Mouse (Mus musculus): Measurements from ENCODE around the gene Olfr221. TPM values are rescaled to one million over a fixed set of nuclear protein-coding genes. Genes with fewer than 3 reads are reported as not detected.

Gene Olfr221
- polyA plus RNA-seq, 1 experiment from 2014 or later = not detected

DNA sequence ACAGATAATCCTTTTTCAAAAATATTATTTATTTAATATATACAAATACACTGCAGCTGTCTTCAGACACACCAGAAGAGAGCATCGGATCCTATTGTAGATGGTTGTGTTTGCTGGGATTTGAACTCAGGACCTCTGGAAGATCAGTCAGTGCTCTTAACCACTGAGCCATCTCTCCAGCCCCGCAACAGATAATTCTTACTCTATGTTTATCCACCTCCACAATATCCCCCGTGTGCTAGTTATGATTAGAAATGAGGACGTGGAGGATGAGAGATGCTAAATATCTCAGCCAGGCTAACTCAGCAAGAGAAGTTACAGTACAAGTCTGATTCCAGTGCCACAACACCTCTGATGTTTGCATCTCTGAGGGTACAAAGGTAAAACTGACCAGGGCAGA, 47.8 kb downstream of the Olfr221 start:
- TF ChIP-seq CTCF (IDR thresholded peaks at IDR 0.05; ENCODE audit: low read depth) = no peak
- TF ChIP-seq EP300 (optimal IDR thresholded peaks at IDR 0.05) = no peak
- no peak overlapping the region for H3K27ac ChIP-seq (replicated peaks)
- no peaks in the 10 kb centered on the region for H3K9me3 ChIP-seq (ENCODE audit: control insufficient read depth, low read length)
- peaks cover 32% of the 10 kb centered on the region for H3K36me3 ChIP-seq (ENCODE audit: control insufficient read depth, insufficient read depth, low read length)
- no peak for ATAC-seq (ENCODE audit: low FRiP score, low TSS enrichment)
- H3K4me2 ChIP-seq (replicated peaks; ENCODE audit: low read depth) = no peak overlapping the region
- H3K4me3 ChIP-seq (ENCODE audit: low read depth, low read length) = no peak overlapping the region
- no peaks in the 10 kb centered on the region for H3K4me1 ChIP-seq (replicated peaks; ENCODE audit: control insufficient read depth, insufficient read depth)
- WGBS = 81% methylated on average over 4 of the region's 4 CpGs
- no peak for DNase-seq (ENCODE audit: low spot score)
- H3K9ac ChIP-seq (ENCODE audit: low read length) = no peak overlapping the region
- H3K27me3 ChIP-seq (ENCODE audit: control insufficient read depth, insufficient read depth, low read length) = no peaks in the 10 kb centered on the region

- no peak overlapping the region for H3K27ac ChIP-seq (replicated peaks)
- TF ChIP-seq CTCF (IDR thresholded peaks at IDR 0.05; ENCODE audit: low read depth) = no peak
- no peak for TF ChIP-seq EP300 (optimal IDR thresholded peaks at IDR 0.05)
- H3K9ac ChIP-seq (ENCODE audit: low read length) = no peak overlapping the region
- H3K4me2 ChIP-seq (replicated peaks; ENCODE audit: low read depth) = no peak overlapping the region
- H3K4me1 ChIP-seq (replicated peaks; ENCODE audit: control insufficient read depth, insufficient read depth) = peaks cover 2% of the 10 kb centered on the region; the same call in 1 of the 2 replicates
- H3K4me3 ChIP-seq (ENCODE audit: low read depth, low read length) = no peak overlapping the region
- DNase-seq (ENCODE audit: low spot score) (peak; percentile 9), ATAC-seq (ENCODE audit: low FRiP score, low TSS enrichment) (no peak)
- WGBS = 71% methylated on average over 12 of the region's 12 CpGs
- no peaks in the 10 kb centered on the region for H3K27me3 ChIP-seq (ENCODE audit: control insufficient read depth, insufficient read depth, low read length)
- no peaks in the 10 kb centered on the region for H3K9me3 ChIP-seq (ENCODE audit: control insufficient read depth, low read length)
- H3K36me3 ChIP-seq (ENCODE audit: control insufficient read depth, insufficient read depth, low read length) = peaks cover 11% of the 10 kb centered on the region; the same call in 1 of the 2 replicates
These were observed 52.7 kb downstream of the Olfr221 start for GRCm38 (mm10) chr14:51989461-51989970.

GRCm38 (mm10) chr14:51988731-51989130, 53.5 kb downstream of the Olfr221 start:
- no peak overlapping the region for H3K4me3 ChIP-seq (ENCODE audit: low read depth, low read length)
- TF ChIP-seq EP300 (optimal IDR thresholded peaks at IDR 0.05) (no peak), CTCF (IDR thresholded peaks at IDR 0.05; ENCODE audit: low read depth) (no peak)
- ATAC-seq (ENCODE audit: low FRiP score, low TSS enrichment) (no peak), DNase-seq (ENCODE audit: low spot score) (peak; percentile 16)
- no peak overlapping the region for H3K9ac ChIP-seq (ENCODE audit: low read length)
- no peaks in the 10 kb centered on the region for H3K9me3 ChIP-seq (ENCODE audit: control insufficient read depth, low read length)
- peaks cover 8% of the 10 kb centered on the region; the same call in 1 of the 2 replicates for H3K36me3 ChIP-seq (ENCODE audit: control insufficient read depth, insufficient read depth, low read length)
- H3K27me3 ChIP-seq (ENCODE audit: control insufficient read depth, insufficient read depth, low read length) = no peaks in the 10 kb centered on the region
- 78% methylated on average over 12 of the region's 12 CpGs for WGBS
- H3K4me2 ChIP-seq (replicated peaks; ENCODE audit: low read depth) = no peak overlapping the region
- H3K4me1 ChIP-seq (replicated peaks; ENCODE audit: control insufficient read depth, insufficient read depth) = peaks cover 2% of the 10 kb centered on the region; the same call in 1 of the 2 replicates
- no peak overlapping the region for H3K27ac ChIP-seq (replicated peaks)

DNA sequence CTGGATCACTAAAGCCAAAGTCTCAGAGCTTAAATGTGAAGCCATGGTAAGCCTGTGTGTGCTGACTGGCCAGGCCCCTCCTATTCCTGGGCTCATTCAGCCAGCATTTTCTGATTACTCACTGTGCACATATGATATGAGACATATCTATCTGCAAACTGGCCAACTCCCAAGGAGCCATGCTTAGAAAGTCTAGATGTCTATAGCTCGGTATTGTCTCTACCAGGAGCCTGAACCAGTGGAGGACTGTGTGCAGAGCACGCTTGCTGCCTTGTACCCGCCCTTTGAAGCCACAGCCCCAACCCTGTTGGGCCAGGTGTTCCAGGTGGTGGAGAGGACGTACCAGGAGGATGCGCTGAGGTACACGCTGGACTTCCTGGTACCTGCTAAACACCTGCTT, 55.1 kb downstream of the Olfr221 start:
- TF ChIP-seq EP300 (optimal IDR thresholded peaks at IDR 0.05) (no peak), CTCF (IDR thresholded peaks at IDR 0.05; ENCODE audit: low read depth) (no peak)
- ATAC-seq (ENCODE audit: low FRiP score, low TSS enrichment) = peak; percentile 88
- no peaks in the 10 kb centered on the region for H3K27me3 ChIP-seq (ENCODE audit: control insufficient read depth, insufficient read depth, low read length)
- no peak overlapping the region for H3K4me3 ChIP-seq (ENCODE audit: low read depth, low read length)
- peak; percentile 77 for DNase-seq (ENCODE audit: low spot score)
- H3K4me1 ChIP-seq (replicated peaks; ENCODE audit: control insufficient read depth, insufficient read depth) = peaks cover 2% of the 10 kb centered on the region; the same call in 1 of the 2 replicates
- H3K27ac ChIP-seq (replicated peaks) = 0 out of 2 replicates have a peak overlapping the region, but pooled peaks have one; percentile 18
- no peak overlapping the region for H3K4me2 ChIP-seq (replicated peaks; ENCODE audit: low read depth)
- peaks cover 8% of the 10 kb centered on the region; the same call in 1 of the 2 replicates for H3K36me3 ChIP-seq (ENCODE audit: control insufficient read depth, insufficient read depth, low read length)
- WGBS = 64% methylated on average over 6 of the region's 6 CpGs
- H3K9me3 ChIP-seq (ENCODE audit: control insufficient read depth, low read length) = no peaks in the 10 kb centered on the region
- no peak overlapping the region for H3K9ac ChIP-seq (ENCODE audit: low read length)

- H3K4me1 ChIP-seq (replicated peaks; ENCODE audit: control insufficient read depth, insufficient read depth) = peaks cover 2% of the 10 kb centered on the region; the same call in 1 of the 2 replicates
- no peaks in the 10 kb centered on the region for H3K9me3 ChIP-seq (ENCODE audit: control insufficient read depth, low read length)
- DNase-seq (ENCODE audit: low spot score) (no peak), ATAC-seq (ENCODE audit: low FRiP score, low TSS enrichment) (no peak)
- WGBS = 20% methylated on average over 7 of the region's 7 CpGs
- peak overlapping the region; percentile 92 for H3K4me2 ChIP-seq (replicated peaks; ENCODE audit: low read depth)
- peaks cover 5% of the 10 kb centered on the region; the same call in 1 of the 2 replicates for H3K36me3 ChIP-seq (ENCODE audit: control insufficient read depth, insufficient read depth, low read length)
- TF ChIP-seq CTCF (IDR thresholded peaks at IDR 0.05; ENCODE audit: low read depth) (no peak), EP300 (optimal IDR thresholded peaks at IDR 0.05) (no peak)
- H3K27ac ChIP-seq (replicated peaks) = peak overlapping the region; percentile 95
- H3K27me3 ChIP-seq (ENCODE audit: control insufficient read depth, insufficient read depth, low read length) = no peaks in the 10 kb centered on the region
- H3K4me3 ChIP-seq (ENCODE audit: low read depth, low read length) = peak overlapping the region; percentile 73
- H3K9ac ChIP-seq (ENCODE audit: low read length) = peak overlapping the region; percentile 82
These were observed 56.1 kb downstream of the Olfr221 start for GRCm38 (mm10) chr14:51986153-51986505.

GRCm38 (mm10) chr14:51985301-51986152, 56.7 kb downstream of the Olfr221 start:
- peaks cover 2% of the 10 kb centered on the region; the same call in 1 of the 2 replicates for H3K4me1 ChIP-seq (replicated peaks; ENCODE audit: control insufficient read depth, insufficient read depth)
- TF ChIP-seq EP300 (optimal IDR thresholded peaks at IDR 0.05) (no peak), CTCF (IDR thresholded peaks at IDR 0.05; ENCODE audit: low read depth) (no peak)

More at GRCm38 (mm10) chr14:51985301-51986152, 56.7 kb downstream of the Olfr221 start:
- no peaks in the 10 kb centered on the region for H3K27me3 ChIP-seq (ENCODE audit: control insufficient read depth, insufficient read depth, low read length)
- ATAC-seq (ENCODE audit: low FRiP score, low TSS enrichment) = peak; percentile 71
- peak; percentile 75 for DNase-seq (ENCODE audit: low spot score)
- 3% methylated on average over 27 of the region's 27 CpGs for WGBS
- H3K4me3 ChIP-seq (ENCODE audit: low read depth, low read length) = peak overlapping the region; percentile 73
- no peaks in the 10 kb centered on the region for H3K36me3 ChIP-seq (ENCODE audit: control insufficient read depth, insufficient read depth, low read length)
- peak overlapping the region; percentile 95 for H3K27ac ChIP-seq (replicated peaks)
- H3K9ac ChIP-seq (ENCODE audit: low read length) = peak overlapping the region; percentile 82
- no peaks in the 10 kb centered on the region for H3K9me3 ChIP-seq (ENCODE audit: control insufficient read depth, low read length)
- H3K4me2 ChIP-seq (replicated peaks; ENCODE audit: low read depth) = peak overlapping the region; percentile 92
